Mouse (Mus musculus) gastrocnemius, adult 18-20 months (tissue): ENCODE results near the gene Fam189b. TPM values are rescaled to one million over a fixed set of nuclear protein-coding genes. Genes with fewer than 3 reads are reported as not detected.
"Not testable (repeated sequence)": the region's sequence is repeated elsewhere in the genome, so short reads cannot be mapped to it uniquely, and the experiment has no call there.

ENCODE experiments used
- DNase-seq: peaks from one replicate; pipeline ENCODE4 v3.0.0; 2021; ENCODE audit warnings: low spot score
- long read RNA-seq, 2 experiments: library from polyadenylated mRNA; stranded (forward); transcript quantifications; one replicate each; pipeline ENCODE4 v2.0.0; 2021
- total RNA-seq, 2 experiments: library from RNA; stranded (reverse); gene quantifications; 2 replicates each; pipeline ENCODE4 v1.2.3; 2021

Fam189b gene
- total RNA-seq, result 10 to 100 TPM; 16.5 to 22.2 TPM
- long read RNA-seq, experiment 1, transcript Fam189b-201 (12 exons, 3,083 nt), result major isoform, 5 of 28 reads
- long read RNA-seq, experiment 1, partial matches to known transcripts, result 15 of 28 reads
- long read RNA-seq, experiment 1, other reads (novel, unspliced or antisense), result 8 of 28 reads
- long read RNA-seq, experiment 2, partial matches to known transcripts, result 8 of 17 reads
- long read RNA-seq, experiment 2, other reads (novel, unspliced or antisense), result 3 of 17 reads

DNA sequence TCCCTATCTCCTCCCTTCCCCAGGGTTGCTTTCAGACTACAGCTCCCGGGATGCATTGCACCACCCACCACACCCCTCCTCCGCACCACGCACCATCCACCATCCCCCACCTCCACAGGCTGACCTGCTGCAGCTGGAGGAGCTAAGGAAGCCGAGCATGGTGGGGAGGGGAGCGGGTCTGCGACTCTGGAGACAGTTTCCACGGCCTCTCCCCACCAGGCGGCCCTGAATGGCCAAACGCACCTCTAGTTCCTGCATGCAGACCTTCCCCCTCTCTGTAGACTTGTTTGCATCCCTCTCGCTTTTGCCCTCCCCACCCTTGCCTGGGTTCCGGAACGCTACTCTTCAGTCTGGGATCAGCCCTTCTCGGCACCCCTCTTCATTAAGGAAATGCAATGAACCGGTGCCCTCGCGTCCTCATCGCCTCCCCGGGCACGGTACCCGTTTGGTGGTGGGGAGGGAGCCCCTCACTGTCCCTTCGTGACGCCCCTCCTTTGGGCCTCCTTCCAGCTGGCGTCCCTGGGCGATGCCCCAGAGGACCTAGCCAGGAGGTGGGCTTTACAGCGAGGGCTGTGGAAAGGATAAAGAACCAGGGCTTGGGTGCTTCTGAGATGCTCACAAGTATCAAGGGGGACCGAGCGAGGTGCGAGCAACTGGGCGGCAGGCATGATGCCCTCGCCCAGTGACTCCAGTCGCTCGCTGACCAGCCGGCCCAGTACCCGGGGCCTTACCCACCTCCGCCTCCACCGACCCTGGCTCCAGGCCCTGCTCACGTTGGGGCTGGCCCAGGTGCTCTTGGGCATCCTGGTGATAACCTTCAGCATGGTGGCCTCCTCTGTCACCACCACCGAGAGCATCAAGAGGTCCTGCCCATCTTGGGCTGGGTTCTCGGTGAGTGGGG lies at the start of gene Fam189b:
Gene Fam189b (plus strand): TSS at position 86 of the 901 bp plus-strand sequence.
- DNase-seq, result peak; percentile 86

- DNase-seq, result no peak
These were observed 49.2 kb upstream of the Fam189b start for GRCm38 (mm10) chr3:89133752-89134151.

DNA sequence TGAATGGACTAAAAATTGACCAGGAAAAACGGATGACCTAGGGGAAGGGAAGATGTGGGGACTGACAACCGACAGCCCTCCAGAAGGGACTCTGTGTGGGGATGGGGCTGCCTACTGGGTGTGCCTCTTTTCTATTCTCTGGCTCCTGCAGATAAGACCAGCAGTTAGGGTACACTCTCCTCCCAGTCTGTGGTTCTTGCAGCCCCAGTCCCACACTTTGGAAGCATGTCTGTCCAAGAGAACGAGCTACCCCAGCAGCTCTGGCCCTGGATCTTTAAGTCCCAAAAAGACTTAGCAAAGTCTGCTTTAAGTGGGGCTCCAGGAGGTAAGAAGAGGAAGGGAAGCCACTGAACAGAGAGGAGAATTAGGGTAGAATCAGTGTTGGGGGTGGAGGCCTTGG lies 47.0 kb upstream of the Fam189b start, which contains the start of gene Pklr:
Gene Pklr (plus strand): TSS at position 185 of the 400 bp plus-strand sequence.
- DNase-seq, result no peak

- no peak for DNase-seq
These were observed 46.6 kb upstream of the Fam189b start for GRCm38 (mm10) chr3:89136365-89136764.

GRCm38 (mm10) chr3:89144821-89145220 lies 38.1 kb upstream of the Fam189b start:
- no peak for DNase-seq

DNA sequence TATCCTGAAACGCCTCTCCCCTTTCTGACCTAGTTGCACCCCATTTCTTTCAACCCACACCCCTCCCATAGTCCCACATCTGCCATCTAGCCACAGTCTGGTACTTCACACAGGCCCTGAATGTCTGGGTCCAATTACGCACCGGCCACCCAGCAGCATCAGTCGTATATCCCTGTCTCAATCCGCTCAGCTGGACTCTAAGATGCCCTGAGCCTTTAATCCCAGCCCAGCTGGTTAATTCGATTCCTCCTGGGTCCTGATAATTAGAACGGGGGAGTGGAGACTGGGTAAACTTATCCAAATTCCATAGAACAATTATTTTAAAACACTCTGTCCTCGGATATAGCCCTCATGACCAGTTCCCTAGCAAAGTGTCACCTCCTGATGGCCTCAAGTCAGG lies 37.4 kb upstream of the Fam189b start:
- no peak for DNase-seq

DNA sequence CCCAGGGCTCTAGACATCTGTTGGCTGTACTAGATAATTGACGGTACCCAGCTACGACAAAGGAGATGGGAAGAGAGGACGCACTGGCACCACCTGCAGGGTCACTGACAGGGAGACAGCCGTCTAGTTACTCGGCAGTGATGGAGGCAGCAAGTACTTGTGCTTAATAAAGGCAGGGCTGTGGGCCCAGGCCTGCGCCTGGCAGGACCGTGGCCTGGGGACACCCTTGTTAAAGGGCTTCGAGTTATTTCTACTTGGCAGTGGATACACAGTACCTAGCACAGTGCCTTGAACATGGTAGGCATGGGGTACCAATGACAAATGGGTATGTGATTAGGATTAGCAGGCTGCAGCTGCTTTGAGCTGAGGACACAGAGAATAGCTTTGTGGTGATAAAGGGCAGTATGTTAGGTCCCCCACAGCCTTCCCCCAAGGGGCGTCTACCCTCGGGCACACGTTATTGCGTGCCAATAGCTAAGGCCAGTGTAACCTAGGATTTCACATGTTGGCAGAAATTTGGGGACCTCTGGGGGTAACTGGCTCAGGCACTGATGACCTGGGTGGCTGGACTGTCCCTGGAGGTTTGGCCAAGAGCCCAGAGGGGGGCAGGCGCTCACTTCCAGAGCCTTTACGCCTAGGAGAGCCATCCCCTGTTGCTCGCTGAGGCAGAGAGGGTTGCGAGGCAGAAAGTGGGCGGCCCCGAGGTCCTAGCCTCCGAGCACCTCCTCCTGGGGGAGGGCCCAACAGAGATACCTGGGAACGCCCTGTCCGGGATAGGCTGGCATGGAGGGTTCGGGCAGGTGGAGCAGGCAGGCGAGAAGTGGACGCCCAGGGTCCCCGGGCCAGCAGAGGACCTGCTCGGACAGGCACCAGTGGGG lies 35.6 kb upstream of the Fam189b start:
- no peak for DNase-seq

DNA sequence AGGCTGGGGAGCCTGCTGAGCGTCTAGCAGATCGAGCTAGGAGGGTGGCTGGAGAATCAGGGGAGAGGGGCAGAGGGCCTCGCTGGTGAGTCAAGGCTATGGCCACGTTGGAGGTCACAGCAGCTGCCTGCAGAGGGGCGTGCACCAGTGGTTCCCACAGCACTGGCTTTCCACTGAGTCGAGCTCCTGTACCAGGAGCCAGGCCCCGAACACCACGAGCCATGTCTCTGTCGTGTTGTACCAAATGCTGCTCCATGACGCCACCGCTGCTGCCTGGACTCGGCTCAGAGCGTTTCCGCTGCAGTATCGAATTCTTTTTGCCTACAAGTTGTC lies 35.0 kb upstream of the Fam189b start:
- no peak for DNase-seq

- no peak for DNase-seq
These were observed 34.4 kb upstream of the Fam189b start for GRCm38 (mm10) chr3:89148567-89148966.

DNA sequence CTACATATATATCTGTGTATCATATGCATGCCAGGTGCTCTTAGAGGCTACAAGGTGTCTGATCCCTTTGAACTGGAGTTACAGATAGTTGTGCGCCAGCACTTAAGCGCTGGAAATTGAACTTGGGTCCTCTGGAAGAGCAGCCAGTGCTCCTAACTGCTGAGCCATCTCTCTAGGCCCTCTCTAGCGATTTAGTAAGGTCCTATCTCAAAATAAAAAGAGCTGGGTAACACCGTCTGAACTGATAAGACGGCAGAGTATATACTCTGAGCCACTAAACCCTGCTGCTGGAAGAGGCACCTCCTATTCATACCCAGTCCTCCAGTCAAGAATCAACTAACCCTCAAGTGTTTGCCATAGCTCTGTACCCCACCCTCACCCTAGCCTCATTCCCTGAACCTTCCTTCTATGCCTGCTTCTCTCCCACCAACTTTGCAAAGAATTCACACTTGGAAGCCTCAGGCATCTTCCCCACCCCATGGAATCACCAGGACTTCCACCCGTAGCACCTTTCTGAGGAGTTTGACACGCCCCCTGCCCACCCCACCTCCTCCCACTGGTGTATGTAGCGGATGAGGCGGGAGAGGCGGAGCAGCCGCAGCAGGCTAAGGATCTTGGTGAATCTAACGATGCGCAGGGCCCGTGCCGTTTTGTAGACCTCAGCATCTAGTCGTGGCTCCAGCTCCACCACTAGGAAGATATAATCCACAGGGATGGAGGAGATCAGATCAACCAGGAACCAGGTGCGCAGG lies 30.7 kb upstream of the Fam189b start:
- no peak for DNase-seq

- DNase-seq, result no peak
These were observed 26.0 kb upstream of the Fam189b start for GRCm38 (mm10) chr3:89156951-89157350.

- no peak for DNase-seq
These were observed 24.3 kb upstream of the Fam189b start for GRCm38 (mm10) chr3:89158651-89159050.

DNA sequence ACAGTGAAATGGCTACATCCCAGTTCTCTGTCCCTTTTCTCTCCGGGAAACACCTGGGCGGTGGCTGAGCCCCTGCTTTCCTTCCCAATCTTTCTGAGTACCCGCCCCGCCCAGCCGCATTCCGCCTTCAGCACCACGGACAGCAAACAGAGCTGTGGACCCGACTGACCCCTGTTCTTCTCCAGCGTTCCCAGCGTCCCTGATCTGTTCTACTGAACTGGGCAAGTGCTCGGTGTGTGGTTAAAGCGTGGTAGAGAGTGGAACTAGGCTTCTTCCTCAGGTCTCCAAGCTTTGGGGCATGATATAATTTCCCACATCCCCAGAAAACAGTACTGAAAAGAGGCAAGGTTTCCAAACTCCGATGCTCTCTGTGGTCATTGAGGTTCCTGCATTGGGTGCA lies 23.7 kb upstream of the Fam189b start:
- peak; percentile 49 for DNase-seq

GRCm38 (mm10) chr3:89159616-89160344 lies 23.2 kb upstream of the Fam189b start, which contains the start of gene Hcn3:
TSS of gene Hcn3 (minus strand) at chr3:89160196.
- no peak for DNase-seq

DNA sequence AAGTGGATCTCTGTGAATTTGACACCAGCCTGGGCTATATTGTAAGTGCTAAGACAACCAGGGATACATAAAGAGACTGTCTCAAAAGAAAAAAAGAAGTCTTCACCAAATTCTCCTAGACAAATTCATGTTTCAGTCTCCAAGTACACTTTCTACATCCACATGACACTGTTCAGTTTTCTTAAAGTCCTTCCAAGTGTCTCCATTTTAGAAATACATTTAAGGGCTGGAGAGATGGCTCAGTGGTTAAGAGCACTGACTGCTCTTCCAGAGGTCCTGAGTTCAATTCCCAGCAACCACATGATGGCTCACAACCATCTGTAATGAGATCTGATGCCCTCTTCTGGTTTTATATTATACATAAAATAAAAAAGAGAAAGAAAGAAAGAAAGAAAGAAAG lies 21.7 kb upstream of the Fam189b start:
- DNase-seq, result not testable (repeated sequence)

DNA sequence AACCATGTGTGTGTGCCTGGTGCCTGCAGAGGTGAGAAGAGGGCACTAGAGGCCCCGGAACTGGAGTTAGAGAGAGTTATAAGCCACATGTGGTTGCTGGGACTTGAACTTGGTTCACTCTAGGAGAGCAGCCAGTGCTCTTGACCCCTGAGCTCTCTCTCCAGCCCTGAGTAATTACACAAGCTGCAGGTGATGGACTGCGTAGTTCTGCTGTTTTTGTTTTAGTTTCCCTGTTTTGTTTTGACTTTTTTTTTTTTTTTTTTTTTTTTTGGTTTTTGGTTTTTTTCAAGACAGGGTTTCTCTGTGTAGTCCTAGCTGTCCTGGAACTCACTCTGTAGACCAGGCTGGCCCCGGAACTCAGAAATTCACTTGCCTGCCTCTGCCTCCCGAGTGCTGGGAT lies 21.2 kb upstream of the Fam189b start:
- DNase-seq, result no peak

- no peak for DNase-seq
These were observed 19.8 kb upstream of the Fam189b start for GRCm38 (mm10) chr3:89163123-89163522.

GRCm38 (mm10) chr3:89163643-89164245 lies 19.2 kb upstream of the Fam189b start:
- no peak for DNase-seq

DNA sequence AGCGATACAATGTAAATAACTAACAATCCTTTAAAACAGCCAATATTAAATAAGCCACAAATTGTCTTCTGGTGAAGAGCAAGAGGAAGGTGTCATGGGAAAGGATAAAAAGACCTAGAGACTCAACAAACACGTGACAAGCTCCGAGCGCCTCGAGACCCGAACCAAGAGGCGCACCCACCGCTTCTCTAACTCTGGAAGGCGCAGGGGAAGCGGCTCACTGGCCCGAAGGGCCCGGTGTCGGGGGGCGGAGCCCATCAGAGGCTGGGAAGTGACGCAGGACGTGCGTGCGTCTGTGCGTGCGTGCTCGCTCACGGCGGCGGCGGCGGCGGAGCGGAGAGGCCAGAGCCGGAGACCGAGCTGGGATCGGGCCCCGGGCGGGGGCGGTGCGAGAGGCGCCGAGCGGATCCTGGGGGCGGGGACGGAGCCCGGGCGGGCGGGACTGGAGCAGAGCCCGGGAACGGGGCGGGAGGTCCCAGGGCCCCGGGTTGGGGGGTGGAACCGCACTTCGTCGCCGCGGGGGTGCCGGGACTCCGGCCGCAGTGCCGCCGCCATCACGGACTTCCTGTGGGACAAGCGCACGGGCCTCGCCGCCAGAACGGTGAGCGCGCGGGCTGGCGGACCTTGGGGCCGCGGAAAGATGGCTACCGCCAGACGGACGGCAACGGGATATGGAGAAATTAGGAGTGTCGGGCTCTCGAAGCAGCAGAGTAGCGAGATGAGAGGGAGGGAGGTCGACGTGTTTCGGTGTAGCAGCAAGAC lies 18.3 kb upstream of the Fam189b start, which contains the start of gene Clk2:
Gene Clk2 (plus strand): TSS at position 290 of the 762 bp plus-strand sequence.
- peak; percentile 96 for DNase-seq
